Mouse (Mus musculus): ENCODE results near the gene Pde7b. TPM values are rescaled to one million over a fixed set of nuclear protein-coding genes. Genes with fewer than 3 reads are reported as not detected.

The Pde7b gene
- polyA plus RNA-seq, 1 experiment from 2014 or later: 2.1 TPM

GRCm38 (mm10) chr10:20672591-20672990 lies 52.3 kb downstream of the Pde7b start:
- Histone ChIP-seq H3K4me2 (ENCODE audit: low read length) (no peak overlapping the region), H3K4me3 (replicated peaks; ENCODE audit: low read depth, low read length) (no peak overlapping the region), H3K27me3 (ENCODE audit: insufficient read depth, low read length) (no peaks in the 10 kb centered on the region), H3K9ac (ENCODE audit: low read depth, low read length) (no peak overlapping the region), H3K27ac (no peak overlapping the region), H3K9me3 (replicated peaks; ENCODE audit: low read length) (no peaks in the 10 kb centered on the region), H3K36me3 (ENCODE audit: insufficient read depth, low read length) (no peaks in the 10 kb centered on the region), H3K4me1 (replicated peaks; ENCODE audit: insufficient read depth, low read length) (no peaks in the 10 kb centered on the region)
- DNase-seq (ENCODE audit: low spot score) (no peak), ATAC-seq (replicated peaks; ENCODE audit: low FRiP score, low read depth) (no peak)
- 83% methylated on average over 11 of the region's 11 CpGs for WGBS
- no peak for TF ChIP-seq CTCF (IDR thresholded peaks at IDR 0.05; ENCODE audit: low read depth)

DNA sequence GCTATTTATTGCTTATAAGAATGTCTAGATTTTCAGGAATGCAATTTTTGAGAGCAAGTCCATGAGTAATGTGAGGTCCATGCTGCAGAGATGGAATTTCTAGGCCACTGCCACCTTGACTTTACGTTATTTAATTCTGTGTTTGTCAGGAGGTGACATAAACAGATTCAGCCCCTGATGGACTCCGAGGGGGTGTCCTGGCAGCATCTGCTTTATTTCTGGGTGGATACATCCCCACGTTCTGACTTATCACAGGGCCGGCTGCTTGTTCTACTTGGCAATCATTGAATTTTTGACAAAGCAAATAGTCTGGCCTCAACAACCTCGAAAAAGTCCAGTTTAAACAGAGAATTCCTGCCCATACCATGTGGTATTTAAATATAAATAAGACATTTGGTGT lies 53.3 kb downstream of the Pde7b start:
- ATAC-seq (replicated peaks; ENCODE audit: low FRiP score, low read depth) (no peak), DNase-seq (ENCODE audit: low spot score) (no peak)
- H3K27me3 ChIP-seq (ENCODE audit: insufficient read depth, low read length): no peaks in the 10 kb centered on the region
- H3K4me1 ChIP-seq (replicated peaks; ENCODE audit: insufficient read depth, low read length): no peaks in the 10 kb centered on the region
- no peak for TF ChIP-seq CTCF (IDR thresholded peaks at IDR 0.05; ENCODE audit: low read depth)
- WGBS: 82% methylated on average over 5 of the region's 5 CpGs
- no peak overlapping the region for H3K4me2 ChIP-seq (ENCODE audit: low read length)
- H3K36me3 ChIP-seq (ENCODE audit: insufficient read depth, low read length): no peaks in the 10 kb centered on the region
- H3K9me3 ChIP-seq (replicated peaks; ENCODE audit: low read length): no peaks in the 10 kb centered on the region
- H3K9ac ChIP-seq (ENCODE audit: low read depth, low read length): no peak overlapping the region
- no peak overlapping the region for H3K27ac ChIP-seq
- no peak overlapping the region for H3K4me3 ChIP-seq (replicated peaks; ENCODE audit: low read depth, low read length)

DNA sequence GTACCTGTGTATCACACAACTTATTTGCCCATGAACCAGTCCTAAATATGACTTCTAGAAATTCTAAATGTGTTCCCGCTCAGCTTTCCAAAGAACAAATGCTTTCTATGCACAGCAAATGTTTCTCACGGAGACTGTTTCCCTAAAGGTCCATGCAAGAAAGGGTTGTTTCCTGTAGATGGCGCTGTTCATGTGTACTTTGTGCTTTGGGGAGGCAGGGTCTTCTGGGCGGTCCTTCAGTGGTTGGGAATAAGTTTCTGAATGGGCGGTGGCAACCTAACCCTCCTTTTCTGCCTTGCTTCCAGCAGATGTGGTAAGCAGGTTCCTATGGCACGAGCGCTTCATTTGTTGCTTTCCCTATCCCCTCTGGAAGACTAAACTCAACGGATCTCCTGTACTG lies 54.3 kb downstream of the Pde7b start:
- H3K27ac ChIP-seq: no peak overlapping the region
- H3K9me3 ChIP-seq (replicated peaks; ENCODE audit: low read length): no peaks in the 10 kb centered on the region
- no peak for TF ChIP-seq CTCF (IDR thresholded peaks at IDR 0.05; ENCODE audit: low read depth)
- no peak for DNase-seq (ENCODE audit: low spot score)
- H3K4me2 ChIP-seq (ENCODE audit: low read length): no peak overlapping the region
- H3K36me3 ChIP-seq (ENCODE audit: insufficient read depth, low read length): no peaks in the 10 kb centered on the region
- H3K27me3 ChIP-seq (ENCODE audit: insufficient read depth, low read length): no peaks in the 10 kb centered on the region
- no peak for ATAC-seq (replicated peaks; ENCODE audit: low FRiP score, low read depth)
- no peaks in the 10 kb centered on the region for H3K4me1 ChIP-seq (replicated peaks; ENCODE audit: insufficient read depth, low read length)
- WGBS: 89% methylated on average over 8 of the region's 8 CpGs
- H3K9ac ChIP-seq (ENCODE audit: low read depth, low read length): no peak overlapping the region
- no peak overlapping the region for H3K4me3 ChIP-seq (replicated peaks; ENCODE audit: low read depth, low read length)

GRCm38 (mm10) chr10:20669467-20669866 lies 55.4 kb downstream of the Pde7b start:
- Histone ChIP-seq H3K27ac (no peak overlapping the region), H3K27me3 (ENCODE audit: insufficient read depth, low read length) (no peaks in the 10 kb centered on the region), H3K36me3 (ENCODE audit: insufficient read depth, low read length) (no peaks in the 10 kb centered on the region), H3K4me2 (ENCODE audit: low read length) (no peak overlapping the region), H3K4me1 (replicated peaks; ENCODE audit: insufficient read depth, low read length) (no peaks in the 10 kb centered on the region), H3K9me3 (replicated peaks; ENCODE audit: low read length) (no peaks in the 10 kb centered on the region), H3K4me3 (replicated peaks; ENCODE audit: low read depth, low read length) (no peak overlapping the region), H3K9ac (ENCODE audit: low read depth, low read length) (no peak overlapping the region)
- 91% methylated on average over 10 of the region's 10 CpGs for WGBS
- DNase-seq (ENCODE audit: low spot score): no peak
- ATAC-seq (replicated peaks; ENCODE audit: low FRiP score, low read depth): no peak
- no peak for TF ChIP-seq CTCF (IDR thresholded peaks at IDR 0.05; ENCODE audit: low read depth)

DNA sequence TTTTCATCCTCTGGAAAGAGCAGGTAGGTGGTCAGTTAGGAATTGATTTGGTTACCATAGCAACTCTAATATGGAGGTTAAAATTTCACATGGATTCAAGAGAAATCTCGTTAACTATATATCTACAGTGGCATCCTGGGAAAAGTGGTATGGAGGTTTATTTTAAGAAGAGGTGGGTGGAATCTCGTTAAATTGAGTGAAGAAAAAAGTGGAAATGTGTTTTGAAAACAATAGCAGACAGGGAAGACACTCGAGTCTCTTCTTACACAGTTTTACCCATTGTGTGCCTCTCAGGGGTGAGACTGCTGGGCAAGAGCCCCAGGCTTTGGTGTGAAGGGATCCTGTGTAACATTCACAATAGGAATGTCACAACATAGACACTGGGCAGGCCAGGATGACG lies 56.3 kb downstream of the Pde7b start:
- TF ChIP-seq CTCF (IDR thresholded peaks at IDR 0.05; ENCODE audit: low read depth): no peak
- Histone ChIP-seq H3K36me3 (ENCODE audit: insufficient read depth, low read length) (no peaks in the 10 kb centered on the region), H3K9me3 (replicated peaks; ENCODE audit: low read length) (no peaks in the 10 kb centered on the region), H3K27ac (no peak overlapping the region), H3K27me3 (ENCODE audit: insufficient read depth, low read length) (no peaks in the 10 kb centered on the region), H3K4me1 (replicated peaks; ENCODE audit: insufficient read depth, low read length) (no peaks in the 10 kb centered on the region), H3K9ac (ENCODE audit: low read depth, low read length) (no peak overlapping the region), H3K4me2 (ENCODE audit: low read length) (no peak overlapping the region), H3K4me3 (replicated peaks; ENCODE audit: low read depth, low read length) (no peak overlapping the region)
- WGBS: 52% methylated on average over 4 of the region's 4 CpGs
- ATAC-seq (replicated peaks; ENCODE audit: low FRiP score, low read depth) (no peak), DNase-seq (ENCODE audit: low spot score) (no peak)

GRCm38 (mm10) chr10:20666655-20667054 lies 58.2 kb downstream of the Pde7b start:
- no peaks in the 10 kb centered on the region for H3K27me3 ChIP-seq (ENCODE audit: insufficient read depth, low read length)
- H3K9ac ChIP-seq (ENCODE audit: low read depth, low read length): no peak overlapping the region
- H3K9me3 ChIP-seq (replicated peaks; ENCODE audit: low read length): no peaks in the 10 kb centered on the region
- no peak for DNase-seq (ENCODE audit: low spot score)
- TF ChIP-seq CTCF (IDR thresholded peaks at IDR 0.05; ENCODE audit: low read depth): no peak
- H3K4me3 ChIP-seq (replicated peaks; ENCODE audit: low read depth, low read length): no peak overlapping the region
- H3K27ac ChIP-seq: no peak overlapping the region
- no peak for ATAC-seq (replicated peaks; ENCODE audit: low FRiP score, low read depth)
- WGBS: 57% methylated on average over 2 of the region's 2 CpGs
- no peaks in the 10 kb centered on the region for H3K36me3 ChIP-seq (ENCODE audit: insufficient read depth, low read length)
- no peaks in the 10 kb centered on the region for H3K4me1 ChIP-seq (replicated peaks; ENCODE audit: insufficient read depth, low read length)
- no peak overlapping the region for H3K4me2 ChIP-seq (ENCODE audit: low read length)

DNA sequence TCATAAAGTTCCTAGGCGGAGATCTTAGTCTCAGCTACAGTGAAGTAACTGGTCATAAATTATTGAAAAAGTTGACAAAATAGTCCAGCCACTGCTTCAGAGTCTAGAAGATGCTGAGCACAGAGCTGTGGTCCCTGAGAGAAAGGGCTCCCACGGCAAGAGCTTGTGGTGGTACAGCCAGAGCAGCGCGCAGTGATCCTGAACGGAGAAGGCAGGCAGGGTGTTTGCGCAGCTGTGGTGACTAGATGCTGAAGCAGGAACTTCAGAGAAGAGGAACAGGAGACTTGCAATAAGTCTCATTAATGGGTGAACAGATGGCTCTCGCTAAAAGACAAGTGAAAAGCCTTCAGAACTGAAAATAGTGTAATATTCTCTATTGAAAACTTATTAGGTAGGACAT lies 61.9 kb downstream of the Pde7b start:
- no peaks in the 10 kb centered on the region for H3K36me3 ChIP-seq (ENCODE audit: insufficient read depth, low read length)
- no peak overlapping the region for H3K27ac ChIP-seq
- ATAC-seq (replicated peaks; ENCODE audit: low FRiP score, low read depth) (no peak), DNase-seq (ENCODE audit: low spot score) (peak; percentile 66)
- no peaks in the 10 kb centered on the region for H3K27me3 ChIP-seq (ENCODE audit: insufficient read depth, low read length)
- H3K4me3 ChIP-seq (replicated peaks; ENCODE audit: low read depth, low read length): no peak overlapping the region
- no peak overlapping the region for H3K4me2 ChIP-seq (ENCODE audit: low read length)
- 48% methylated on average over 7 of the region's 7 CpGs for WGBS
- H3K9ac ChIP-seq (ENCODE audit: low read depth, low read length): no peak overlapping the region
- H3K4me1 ChIP-seq (replicated peaks; ENCODE audit: insufficient read depth, low read length): no peaks in the 10 kb centered on the region
- no peak for TF ChIP-seq CTCF (IDR thresholded peaks at IDR 0.05; ENCODE audit: low read depth)
- no peaks in the 10 kb centered on the region for H3K9me3 ChIP-seq (replicated peaks; ENCODE audit: low read length)

Data from kidney, postnatal 0 days (tissue).